Mouse (Mus musculus): ENCODE results near the gene Pole3. TPM values are rescaled to one million over a fixed set of nuclear protein-coding genes. Genes with fewer than 3 reads are reported as not detected.
A peak's percentile ranks its signal among the peaks of the same experiment; 100 is the strongest.

Pole3 gene
- polyA plus RNA-seq, 1 experiment from 2014 or later = 96.4 TPM

DNA sequence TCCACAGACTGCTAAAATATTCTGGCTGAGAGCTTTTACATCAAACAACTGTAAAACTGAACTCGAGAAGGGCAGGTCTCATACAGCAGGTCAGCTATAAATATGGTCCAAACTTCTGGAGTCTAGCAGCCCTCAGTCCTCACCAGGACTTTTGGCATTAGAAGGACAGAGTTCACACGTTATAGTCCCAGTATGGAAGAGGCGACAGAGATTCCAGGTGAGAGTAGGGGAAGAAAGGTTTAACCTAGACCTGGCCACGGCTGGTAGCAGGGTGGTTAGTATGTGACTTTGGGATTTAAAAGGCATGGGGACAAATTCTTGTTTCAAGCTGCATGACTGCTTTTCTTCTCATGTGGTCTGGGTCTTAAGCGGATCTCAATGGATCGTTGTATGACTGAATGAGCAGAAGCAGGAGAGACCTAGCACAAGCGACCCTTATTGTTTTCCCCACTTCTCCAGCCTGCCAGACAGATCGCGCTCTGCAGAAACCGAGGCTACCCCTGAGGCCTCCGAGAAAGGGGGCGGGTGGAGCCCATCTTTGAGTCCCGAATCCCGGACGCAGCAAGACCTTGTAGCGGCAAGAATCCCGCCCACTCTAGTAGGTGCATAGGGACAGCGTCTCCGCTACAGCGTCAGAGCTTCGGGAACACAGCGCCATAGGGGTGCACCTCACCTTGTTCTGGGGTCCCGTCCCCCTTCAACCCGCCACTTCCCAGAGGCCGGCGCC lies 5.6 kb downstream of the Pole3 start:
- no peak for TF ChIP-seq CTCF (IDR thresholded peaks at IDR 0.05; ENCODE audit: low read depth)
- Histone ChIP-seq H3K4me3 (ENCODE audit: low read depth, low read length) (peak overlapping the region; percentile 72), H3K4me1 (ENCODE audit: insufficient read depth) (peaks cover 31% of the 10 kb centered on the region), H3K4me2 (peak overlapping the region; percentile 81), H3K9me3 (ENCODE audit: low read depth, low read length) (no peaks in the 10 kb centered on the region), H3K9ac (peak overlapping the region; percentile 76), H3K27ac (ENCODE audit: low read depth) (peak overlapping the region; percentile 92), H3K36me3 (ENCODE audit: insufficient read depth) (peaks cover 12% of the 10 kb centered on the region; the same call in 1 of the 2 replicates), H3K27me3 (ENCODE audit: insufficient read depth, low read length) (no peaks in the 10 kb centered on the region)
- ATAC-seq (ENCODE audit: insufficient read depth) (peak; percentile 75), DNase-seq (no peak)
- 1% methylated on average over 26 of the region's 26 CpGs for WGBS

GRCm38 (mm10) chr4:62518416-62519121 lies 6.3 kb downstream of the Pole3 start:
- peak overlapping the region; percentile 76 for H3K9ac ChIP-seq
- peak overlapping the region; percentile 81 for H3K4me2 ChIP-seq
- H3K9me3 ChIP-seq (ENCODE audit: low read depth, low read length) = no peaks in the 10 kb centered on the region
- H3K4me3 ChIP-seq (ENCODE audit: low read depth, low read length) = peak overlapping the region; percentile 72
- H3K27me3 ChIP-seq (ENCODE audit: insufficient read depth, low read length) = no peaks in the 10 kb centered on the region
- DNase-seq = peak; percentile 19
- 37% methylated on average over 13 of the region's 13 CpGs for WGBS
- peaks cover 12% of the 10 kb centered on the region; the same call in 1 of the 2 replicates for H3K36me3 ChIP-seq (ENCODE audit: insufficient read depth)
- H3K4me1 ChIP-seq (ENCODE audit: insufficient read depth) = peaks cover 26% of the 10 kb centered on the region
- no peak for TF ChIP-seq CTCF (IDR thresholded peaks at IDR 0.05; ENCODE audit: low read depth)
- ATAC-seq (ENCODE audit: insufficient read depth) = no peak
- H3K27ac ChIP-seq (ENCODE audit: low read depth) = peak overlapping the region; percentile 92; the same call in 1 of the 2 replicates

- peak overlapping the region; percentile 81 for H3K4me2 ChIP-seq
- H3K27me3 ChIP-seq (ENCODE audit: insufficient read depth, low read length) = no peaks in the 10 kb centered on the region
- ATAC-seq (ENCODE audit: insufficient read depth) (no peak), DNase-seq (no peak)
- no peak for TF ChIP-seq CTCF (IDR thresholded peaks at IDR 0.05; ENCODE audit: low read depth)
- peak overlapping the region; percentile 79 for H3K27ac ChIP-seq (ENCODE audit: low read depth)
- peak overlapping the region; percentile 6; the same call in 1 of the 2 replicates for H3K9ac ChIP-seq
- H3K9me3 ChIP-seq (ENCODE audit: low read depth, low read length) = no peaks in the 10 kb centered on the region
- H3K4me1 ChIP-seq (ENCODE audit: insufficient read depth) = peaks cover 26% of the 10 kb centered on the region
- 66% methylated on average over 10 of the region's 10 CpGs for WGBS
- H3K36me3 ChIP-seq (ENCODE audit: insufficient read depth) = peaks cover 15% of the 10 kb centered on the region
- H3K4me3 ChIP-seq (ENCODE audit: low read depth, low read length) = peak overlapping the region; percentile 72; the same call in 1 of the 2 replicates
These were observed 7.1 kb downstream of the Pole3 start for GRCm38 (mm10) chr4:62517538-62518415.

GRCm38 (mm10) chr4:62517046-62517445 lies 7.8 kb downstream of the Pole3 start:
- no peak for TF ChIP-seq CTCF (IDR thresholded peaks at IDR 0.05; ENCODE audit: low read depth)
- Histone ChIP-seq H3K27ac (ENCODE audit: low read depth) (peak overlapping the region; percentile 79), H3K9ac (0 out of 2 replicates have a peak overlapping the region, but pooled peaks have one; percentile 30), H3K4me3 (ENCODE audit: low read depth, low read length) (no peak overlapping the region), H3K27me3 (ENCODE audit: insufficient read depth, low read length) (no peaks in the 10 kb centered on the region), H3K4me1 (ENCODE audit: insufficient read depth) (peaks cover 26% of the 10 kb centered on the region), H3K9me3 (ENCODE audit: low read depth, low read length) (no peaks in the 10 kb centered on the region), H3K36me3 (ENCODE audit: insufficient read depth) (peaks cover 16% of the 10 kb centered on the region), H3K4me2 (peak overlapping the region; percentile 81)
- no peak for DNase-seq
- 72% methylated on average over 8 of the region's 8 CpGs for WGBS
- ATAC-seq (ENCODE audit: insufficient read depth) = no peak

GRCm38 (mm10) chr4:62516579-62516978 lies 8.3 kb downstream of the Pole3 start:
- Histone ChIP-seq H3K4me1 (ENCODE audit: insufficient read depth) (peaks cover 26% of the 10 kb centered on the region), H3K36me3 (ENCODE audit: insufficient read depth) (peaks cover 20% of the 10 kb centered on the region), H3K4me2 (peak overlapping the region; percentile 81), H3K9me3 (ENCODE audit: low read depth, low read length) (no peaks in the 10 kb centered on the region), H3K9ac (peak overlapping the region; percentile 30; the same call in 1 of the 2 replicates), H3K27ac (ENCODE audit: low read depth) (peak overlapping the region; percentile 79), H3K4me3 (ENCODE audit: low read depth, low read length) (peak overlapping the region; percentile 21; the same call in 1 of the 2 replicates), H3K27me3 (ENCODE audit: insufficient read depth, low read length) (no peaks in the 10 kb centered on the region)
- DNase-seq (no peak), ATAC-seq (ENCODE audit: insufficient read depth) (no peak)
- WGBS = 49% methylated on average over 1 of the region's 1 CpGs
- no peak for TF ChIP-seq CTCF (IDR thresholded peaks at IDR 0.05; ENCODE audit: low read depth)

DNA sequence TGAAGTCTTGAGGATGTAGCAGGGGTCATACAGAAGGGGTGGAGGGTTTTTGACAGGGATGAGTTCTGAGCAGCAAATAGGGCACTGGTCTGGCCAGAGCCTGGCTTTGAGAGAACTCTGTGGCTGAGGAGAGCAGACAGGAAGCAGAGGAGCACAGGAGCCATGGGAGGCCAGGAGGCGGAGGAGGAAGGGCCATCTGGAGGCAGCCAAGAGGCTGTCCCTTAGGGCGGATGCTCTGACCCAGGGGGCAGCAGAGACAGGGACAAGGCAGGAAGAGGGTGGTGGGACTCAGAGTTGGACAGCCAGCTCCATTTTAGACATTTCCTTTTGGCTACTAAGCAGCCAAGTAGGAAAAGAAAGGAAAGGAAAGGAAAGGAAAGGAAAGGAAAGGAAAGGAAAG lies 8.8 kb downstream of the Pole3 start:
- peaks cover 25% of the 10 kb centered on the region for H3K36me3 ChIP-seq (ENCODE audit: insufficient read depth)
- 26% methylated on average over 2 of the region's 2 CpGs for WGBS
- peak overlapping the region; percentile 30; the same call in 1 of the 2 replicates for H3K9ac ChIP-seq
- peak overlapping the region; percentile 79 for H3K27ac ChIP-seq (ENCODE audit: low read depth)
- DNase-seq (peak; percentile 45), ATAC-seq (ENCODE audit: insufficient read depth) (no peak)
- TF ChIP-seq CTCF (IDR thresholded peaks at IDR 0.05; ENCODE audit: low read depth) = peak; percentile 21; the same call in 1 of the 2 replicates
- peaks cover 26% of the 10 kb centered on the region for H3K4me1 ChIP-seq (ENCODE audit: insufficient read depth)
- H3K4me2 ChIP-seq = peak overlapping the region; percentile 34; the same call in 1 of the 2 replicates
- H3K4me3 ChIP-seq (ENCODE audit: low read depth, low read length) = peak overlapping the region; percentile 21; the same call in 1 of the 2 replicates
- no peaks in the 10 kb centered on the region for H3K27me3 ChIP-seq (ENCODE audit: insufficient read depth, low read length)
- H3K9me3 ChIP-seq (ENCODE audit: low read depth, low read length) = no peaks in the 10 kb centered on the region

All from lung, embryonic 14.5 days (tissue).